Mouse (Mus musculus): ENCODE data around the gene 9930022D16Rik. TPM values are rescaled to one million over a fixed set of nuclear protein-coding genes. Genes with fewer than 3 reads are reported as not detected.

Gene 9930022D16Rik
- polyA plus RNA-seq, 1 experiment from 2014 or later: not detected

- ATAC-seq (ENCODE audit: insufficient read depth) (no peak), DNase-seq (peak; percentile 37)
- Histone ChIP-seq H3K27me3 (ENCODE audit: insufficient read depth, low read length) (no peaks in the 10 kb centered on the region), H3K9ac (peak overlapping the region; percentile 14; the same call in 1 of the 2 replicates), H3K4me1 (ENCODE audit: insufficient read depth) (peaks cover 6% of the 10 kb centered on the region; the same call in 1 of the 2 replicates), H3K4me2 (no peak overlapping the region), H3K4me3 (ENCODE audit: low read depth, low read length) (no peak overlapping the region), H3K36me3 (ENCODE audit: insufficient read depth) (peaks cover 2% of the 10 kb centered on the region; the same call in 1 of the 2 replicates), H3K9me3 (ENCODE audit: low read depth, low read length) (no peaks in the 10 kb centered on the region), H3K27ac (ENCODE audit: low read depth) (peak overlapping the region; percentile 18; the same call in 1 of the 2 replicates)
- WGBS: 44% methylated on average over 7 of the region's 7 CpGs
- TF ChIP-seq CTCF (IDR thresholded peaks at IDR 0.05; ENCODE audit: low read depth): no peak
Measured at GRCm38 (mm10) chr11:109376484-109377143, 37.1 kb upstream of the 9930022D16Rik start.

- H3K4me2 ChIP-seq: no peak overlapping the region
- no peak for TF ChIP-seq CTCF (IDR thresholded peaks at IDR 0.05; ENCODE audit: low read depth)
- H3K9ac ChIP-seq: no peak overlapping the region
- peaks cover 6% of the 10 kb centered on the region; the same call in 1 of the 2 replicates for H3K4me1 ChIP-seq (ENCODE audit: insufficient read depth)
- H3K9me3 ChIP-seq (ENCODE audit: low read depth, low read length): no peaks in the 10 kb centered on the region
- ATAC-seq (ENCODE audit: insufficient read depth) (0 out of 2 replicates have a peak, but pooled peaks have one; percentile 9), DNase-seq (no peak)
- no peaks in the 10 kb centered on the region for H3K27me3 ChIP-seq (ENCODE audit: insufficient read depth, low read length)
- peaks cover 2% of the 10 kb centered on the region; the same call in 1 of the 2 replicates for H3K36me3 ChIP-seq (ENCODE audit: insufficient read depth)
- H3K27ac ChIP-seq (ENCODE audit: low read depth): no peak overlapping the region
- WGBS: 57% methylated on average over 10 of the region's 10 CpGs
- H3K4me3 ChIP-seq (ENCODE audit: low read depth, low read length): no peak overlapping the region
Measured at GRCm38 (mm10) chr11:109377477-109377876, 36.2 kb upstream of the 9930022D16Rik start.

- Histone ChIP-seq H3K27ac (ENCODE audit: low read depth) (no peak overlapping the region), H3K9me3 (ENCODE audit: low read depth, low read length) (no peaks in the 10 kb centered on the region), H3K4me1 (ENCODE audit: insufficient read depth) (peaks cover 6% of the 10 kb centered on the region; the same call in 1 of the 2 replicates), H3K36me3 (ENCODE audit: insufficient read depth) (peaks cover 2% of the 10 kb centered on the region; the same call in 1 of the 2 replicates), H3K9ac (no peak overlapping the region), H3K27me3 (ENCODE audit: insufficient read depth, low read length) (no peaks in the 10 kb centered on the region), H3K4me2 (no peak overlapping the region), H3K4me3 (ENCODE audit: low read depth, low read length) (no peak overlapping the region)
- TF ChIP-seq CTCF (IDR thresholded peaks at IDR 0.05; ENCODE audit: low read depth): no peak
- no peak for DNase-seq
- WGBS: 38% methylated on average over 7 of the region's 7 CpGs
- ATAC-seq (ENCODE audit: insufficient read depth): no peak
Measured at GRCm38 (mm10) chr11:109378051-109378450, 35.7 kb upstream of the 9930022D16Rik start.

GRCm38 (mm10) chr11:109380662-109381061 is 33.1 kb upstream of the 9930022D16Rik start:
- 67% methylated on average over 5 of the region's 5 CpGs for WGBS

GRCm38 (mm10) chr11:109385296-109385695 is 28.4 kb upstream of the 9930022D16Rik start:
- H3K36me3 ChIP-seq (ENCODE audit: insufficient read depth): no peaks in the 10 kb centered on the region
- ATAC-seq (ENCODE audit: insufficient read depth): no peak
- H3K27ac ChIP-seq (ENCODE audit: low read depth): no peak overlapping the region
- 90% methylated on average over 8 of the region's 8 CpGs for WGBS
- no peak for TF ChIP-seq CTCF (IDR thresholded peaks at IDR 0.05; ENCODE audit: low read depth)
- no peaks in the 10 kb centered on the region for H3K27me3 ChIP-seq (ENCODE audit: insufficient read depth, low read length)
- H3K4me2 ChIP-seq: no peak overlapping the region
- H3K4me1 ChIP-seq (ENCODE audit: insufficient read depth): no peaks in the 10 kb centered on the region
- DNase-seq: no peak
- no peak overlapping the region for H3K9ac ChIP-seq
- no peak overlapping the region for H3K4me3 ChIP-seq (ENCODE audit: low read depth, low read length)
- H3K9me3 ChIP-seq (ENCODE audit: low read depth, low read length): no peaks in the 10 kb centered on the region

More at GRCm38 (mm10) chr11:109380662-109381061, 33.1 kb upstream of the 9930022D16Rik start:
- no peak overlapping the region for H3K4me3 ChIP-seq (ENCODE audit: low read depth, low read length)
- no peak for TF ChIP-seq CTCF (IDR thresholded peaks at IDR 0.05; ENCODE audit: low read depth)
- no peaks in the 10 kb centered on the region for H3K27me3 ChIP-seq (ENCODE audit: insufficient read depth, low read length)
- no peak for ATAC-seq (ENCODE audit: insufficient read depth)
- no peak overlapping the region for H3K4me2 ChIP-seq
- H3K27ac ChIP-seq (ENCODE audit: low read depth): no peak overlapping the region
- peaks cover 6% of the 10 kb centered on the region; the same call in 1 of the 2 replicates for H3K4me1 ChIP-seq (ENCODE audit: insufficient read depth)
- DNase-seq: no peak
- H3K36me3 ChIP-seq (ENCODE audit: insufficient read depth): no peaks in the 10 kb centered on the region
- H3K9me3 ChIP-seq (ENCODE audit: low read depth, low read length): no peaks in the 10 kb centered on the region
- no peak overlapping the region for H3K9ac ChIP-seq

GRCm38 (mm10) chr11:109389046-109389445 is 24.7 kb upstream of the 9930022D16Rik start:
- peak; percentile 72 for DNase-seq
- no peak overlapping the region for H3K9ac ChIP-seq
- H3K9me3 ChIP-seq (ENCODE audit: low read depth, low read length): no peaks in the 10 kb centered on the region
- H3K4me3 ChIP-seq (ENCODE audit: low read depth, low read length): no peak overlapping the region
- no peak overlapping the region for H3K27ac ChIP-seq (ENCODE audit: low read depth)
- H3K36me3 ChIP-seq (ENCODE audit: insufficient read depth): 0 out of 2 replicates have a peak, but pooled peaks cover 21% of the 10 kb centered on the region
- no peaks in the 10 kb centered on the region for H3K4me1 ChIP-seq (ENCODE audit: insufficient read depth)
- no peak overlapping the region for H3K4me2 ChIP-seq
- TF ChIP-seq CTCF (IDR thresholded peaks at IDR 0.05; ENCODE audit: low read depth): no peak
- no peaks in the 10 kb centered on the region for H3K27me3 ChIP-seq (ENCODE audit: insufficient read depth, low read length)
- 59% methylated on average over 5 of the region's 5 CpGs for WGBS
- ATAC-seq (ENCODE audit: insufficient read depth): no peak

- no peak for DNase-seq
- H3K36me3 ChIP-seq (ENCODE audit: insufficient read depth): peaks cover 30% of the 10 kb centered on the region; the same call in 1 of the 2 replicates
- no peak for ATAC-seq (ENCODE audit: insufficient read depth)
- no peaks in the 10 kb centered on the region for H3K4me1 ChIP-seq (ENCODE audit: insufficient read depth)
- no peak overlapping the region for H3K4me2 ChIP-seq
- H3K27me3 ChIP-seq (ENCODE audit: insufficient read depth, low read length): no peaks in the 10 kb centered on the region
- H3K27ac ChIP-seq (ENCODE audit: low read depth): no peak overlapping the region
- TF ChIP-seq CTCF (IDR thresholded peaks at IDR 0.05; ENCODE audit: low read depth): no peak
- no peak overlapping the region for H3K4me3 ChIP-seq (ENCODE audit: low read depth, low read length)
- WGBS: 82% methylated on average over 7 of the region's 7 CpGs
- no peaks in the 10 kb centered on the region for H3K9me3 ChIP-seq (ENCODE audit: low read depth, low read length)
- H3K9ac ChIP-seq: no peak overlapping the region
Measured at GRCm38 (mm10) chr11:109391200-109391599, 22.5 kb upstream of the 9930022D16Rik start.
